Mouse (Mus musculus) ovary, postnatal 36 days (tissue): ENCODE data around the gene Methig1.
"Not testable (repeated sequence)": the region's sequence is repeated elsewhere in the genome, so short reads cannot be mapped to it uniquely, and the experiment has no call there.

Experiments
- DNase-seq: peaks from one replicate; pipeline ENCODE4 v3.0.0; 2022; ENCODE audit warnings: low spot score, mixed read lengths

Methig1 gene

GRCm38 (mm10) chr15:100337847-100338246, 15.1 kb upstream of the Methig1 start:
- DNase-seq = peak; percentile 43

DNA sequence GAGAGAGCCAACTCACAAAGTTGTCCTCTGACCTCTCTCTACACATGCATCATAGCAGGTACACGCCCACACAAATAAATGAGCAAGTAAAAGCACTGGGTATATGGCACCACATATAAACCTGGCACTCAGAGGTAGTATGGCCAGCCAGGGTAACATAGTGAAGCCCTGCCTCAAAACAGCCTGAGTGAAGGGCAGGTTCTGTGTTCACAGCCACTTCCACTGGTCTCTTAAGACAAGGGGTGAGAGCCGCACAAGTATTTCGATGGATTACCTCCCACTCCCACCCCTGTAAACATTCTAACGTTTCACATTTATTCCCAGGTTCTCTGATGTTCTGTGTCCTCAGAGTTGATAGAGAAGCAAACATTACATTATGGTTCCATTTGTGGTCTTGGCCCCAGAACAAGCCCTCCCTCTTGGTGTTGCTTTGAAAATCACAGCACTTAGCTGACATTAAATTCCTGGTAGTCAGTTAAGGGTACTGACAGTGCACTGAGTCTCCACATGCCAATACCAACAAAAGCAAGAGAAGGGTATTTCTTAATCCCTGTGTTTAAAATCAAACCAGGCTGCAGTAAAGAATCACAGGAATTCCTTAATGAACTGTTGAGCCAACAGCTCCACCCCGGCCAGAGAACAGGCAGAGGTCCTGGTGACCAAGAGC, 11.5 kb upstream of the Methig1 start:
- DNase-seq = not testable (repeated sequence)

DNA sequence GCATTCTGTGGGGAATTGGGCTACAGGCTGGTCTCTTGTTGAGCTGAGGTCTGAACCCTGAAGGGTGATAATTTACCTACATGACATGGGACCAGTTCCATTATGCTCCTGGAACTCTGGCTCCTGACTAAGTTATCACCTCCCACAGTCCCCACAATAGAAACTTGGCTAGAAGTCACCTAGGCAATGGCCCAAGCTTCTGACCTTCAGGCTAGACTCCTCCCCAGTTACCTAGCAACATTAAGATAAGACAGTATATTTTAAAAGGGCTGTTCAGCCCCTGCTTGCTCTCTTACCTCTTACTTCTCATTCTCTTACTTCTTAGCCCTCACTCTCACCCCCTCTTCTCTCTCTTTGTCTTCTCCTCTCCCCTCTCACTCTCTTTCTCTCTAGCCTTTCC, 7.5 kb upstream of the Methig1 start:
- no peak for DNase-seq

DNA sequence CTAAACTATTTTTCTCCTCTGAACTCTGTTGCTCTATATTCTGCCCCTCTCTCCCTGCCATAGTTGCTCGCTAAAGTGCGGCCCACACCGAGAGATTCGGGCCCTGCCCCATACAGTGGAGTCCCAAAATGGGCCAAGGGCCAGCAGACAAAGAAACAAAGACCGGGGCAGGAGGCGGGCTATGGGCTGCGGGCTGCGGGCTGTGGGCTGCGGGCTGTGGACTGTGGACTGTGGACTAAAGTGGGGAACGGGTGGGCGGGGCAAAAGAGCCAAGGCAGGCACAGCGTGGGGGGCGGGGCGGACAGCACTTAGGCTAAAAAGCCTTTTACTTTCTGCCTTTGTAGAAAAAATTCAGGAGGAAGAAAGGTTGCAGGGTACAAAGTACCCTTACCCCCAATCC, 6.2 kb upstream of the Methig1 start:
- DNase-seq = no peak

GRCm38 (mm10) chr15:100349496-100349895, 3.5 kb upstream of the Methig1 start:
- no peak for DNase-seq

- no peak for DNase-seq
Measured at GRCm38 (mm10) chr15:100351501-100352060, 1.4 kb upstream of the Methig1 start.

GRCm38 (mm10) chr15:100353399-100353798, 450 bp downstream of the Methig1 start:
- DNase-seq = not testable (repeated sequence)

GRCm38 (mm10) chr15:100355876-100356275, 2.9 kb downstream of the Methig1 start:
- no peak for DNase-seq

DNA sequence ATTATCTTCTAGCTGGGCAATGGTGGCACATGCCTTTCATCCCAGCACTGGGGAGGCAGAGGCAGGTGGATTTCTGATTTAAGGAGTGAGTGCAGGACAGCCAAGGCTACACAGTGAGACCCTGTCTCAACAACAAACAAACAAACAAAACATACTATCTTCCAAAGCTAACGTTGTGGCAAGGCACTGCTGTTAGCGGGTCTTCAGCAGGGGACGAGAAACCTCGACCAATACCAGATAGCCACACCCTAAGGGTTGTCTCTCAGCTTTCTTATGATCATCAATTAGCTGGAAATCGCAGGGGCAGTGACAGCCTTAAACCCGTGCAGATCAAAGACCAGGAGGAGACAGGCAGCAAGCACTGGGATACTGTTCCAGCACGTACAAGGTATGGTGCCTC, 11.3 kb downstream of the Methig1 start, which contains the start of gene Higd1c:
Gene Higd1c (plus strand): TSS at position 301 of the 400 bp plus-strand sequence.
- no peak for DNase-seq

GRCm38 (mm10) chr15:100365967-100366366, 13.0 kb downstream of the Methig1 start:
- DNase-seq = not testable (repeated sequence)

DNA sequence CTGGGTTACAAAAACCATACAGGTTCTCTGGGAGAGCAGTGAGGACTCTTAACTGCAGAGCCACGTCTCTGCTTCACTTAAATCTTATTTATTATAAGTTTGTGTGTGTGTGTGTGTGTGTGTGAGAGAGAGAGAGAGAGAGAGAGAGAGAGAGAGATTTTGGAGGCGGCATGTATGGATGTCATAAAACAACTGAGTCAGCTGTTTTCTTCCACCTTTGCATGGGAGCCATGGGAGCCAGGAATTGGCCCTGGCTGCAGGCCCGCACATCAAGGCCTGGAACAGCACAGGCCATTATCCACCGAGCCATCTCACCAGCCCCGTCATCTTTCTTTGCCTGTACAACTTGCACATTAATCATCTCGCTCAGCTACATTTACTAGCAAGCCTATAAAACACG, 14.2 kb downstream of the Methig1 start:
- DNase-seq = no peak

DNA sequence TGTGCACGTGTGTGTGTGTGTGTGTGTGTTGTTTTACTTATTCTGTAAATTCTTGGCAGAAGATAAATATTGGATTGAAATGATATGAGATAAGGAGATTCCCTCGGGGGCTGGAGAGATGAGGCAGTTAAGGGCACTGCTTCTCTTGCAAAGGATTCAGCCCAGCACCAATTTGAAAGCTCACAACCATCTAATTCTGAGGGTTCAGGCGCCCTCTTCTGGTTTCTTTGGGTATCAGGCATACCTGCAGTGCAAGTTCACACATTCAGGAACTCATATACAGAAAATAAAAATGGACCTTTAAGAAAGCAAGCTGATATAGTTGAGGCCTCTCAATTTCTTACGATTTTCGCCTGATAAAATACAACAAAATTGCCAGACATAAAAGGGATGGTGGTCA, 22.1 kb downstream of the Methig1 start:
- peak; percentile 28 for DNase-seq

- not testable (repeated sequence) for DNase-seq
Measured at GRCm38 (mm10) chr15:100377847-100378505, 25.0 kb downstream of the Methig1 start.

DNA sequence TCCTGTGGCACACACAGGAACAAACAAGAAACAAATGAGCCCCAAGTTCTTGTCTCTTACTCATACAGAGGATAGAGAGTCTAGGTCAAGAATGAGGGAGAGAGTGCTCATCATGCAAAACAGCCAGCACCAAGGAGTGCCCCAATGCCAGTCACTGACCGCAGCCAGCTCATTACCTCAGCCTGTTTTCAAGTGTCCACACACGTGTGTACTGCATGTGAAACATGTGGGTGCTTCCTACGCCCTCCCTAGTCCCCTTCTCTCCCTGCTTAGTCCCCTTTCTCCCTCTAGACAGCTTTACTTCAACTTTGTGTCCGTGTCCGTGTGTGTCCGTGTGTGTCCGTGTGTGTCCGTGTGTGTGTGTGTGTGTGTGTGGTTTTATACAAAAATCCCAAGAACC, 26.7 kb downstream of the Methig1 start:
- no peak for DNase-seq

GRCm38 (mm10) chr15:100380104-100380503, 27.2 kb downstream of the Methig1 start:
- no peak for DNase-seq

- no peak for DNase-seq
Measured at GRCm38 (mm10) chr15:100385705-100386104, 32.8 kb downstream of the Methig1 start.

DNA sequence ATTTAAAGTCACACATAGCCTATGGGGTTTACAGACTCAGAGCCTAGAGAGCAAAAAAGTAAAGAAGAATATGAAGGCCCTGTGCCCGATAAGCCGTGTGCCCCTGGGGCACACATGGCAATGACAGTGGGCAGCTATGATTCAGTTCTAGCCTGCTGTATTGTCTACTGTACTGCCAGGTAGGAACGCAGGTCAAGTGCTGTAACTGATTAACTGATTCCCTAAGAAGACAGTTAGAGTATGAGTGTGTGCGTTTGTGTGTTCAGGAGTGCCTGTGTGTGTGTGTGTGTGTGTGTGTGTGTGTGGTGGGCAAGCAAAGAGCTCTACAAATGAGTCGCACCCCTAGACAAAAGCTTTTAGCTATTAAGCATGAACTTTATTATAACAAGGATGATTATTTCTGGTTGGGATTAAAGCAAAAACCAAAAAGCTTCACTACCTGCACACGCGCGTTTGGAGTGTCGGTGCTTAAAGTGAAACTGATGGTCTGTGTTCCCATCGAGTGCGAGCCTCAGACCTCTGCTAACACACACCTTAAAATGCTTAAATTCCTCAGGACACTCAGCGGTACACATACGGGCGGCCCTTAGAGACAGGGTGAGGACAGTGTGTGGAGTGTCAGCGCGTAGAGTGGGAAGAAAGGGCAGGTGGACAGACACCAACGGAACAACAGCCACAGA, 34.7 kb downstream of the Methig1 start:
- DNase-seq = no peak

DNA sequence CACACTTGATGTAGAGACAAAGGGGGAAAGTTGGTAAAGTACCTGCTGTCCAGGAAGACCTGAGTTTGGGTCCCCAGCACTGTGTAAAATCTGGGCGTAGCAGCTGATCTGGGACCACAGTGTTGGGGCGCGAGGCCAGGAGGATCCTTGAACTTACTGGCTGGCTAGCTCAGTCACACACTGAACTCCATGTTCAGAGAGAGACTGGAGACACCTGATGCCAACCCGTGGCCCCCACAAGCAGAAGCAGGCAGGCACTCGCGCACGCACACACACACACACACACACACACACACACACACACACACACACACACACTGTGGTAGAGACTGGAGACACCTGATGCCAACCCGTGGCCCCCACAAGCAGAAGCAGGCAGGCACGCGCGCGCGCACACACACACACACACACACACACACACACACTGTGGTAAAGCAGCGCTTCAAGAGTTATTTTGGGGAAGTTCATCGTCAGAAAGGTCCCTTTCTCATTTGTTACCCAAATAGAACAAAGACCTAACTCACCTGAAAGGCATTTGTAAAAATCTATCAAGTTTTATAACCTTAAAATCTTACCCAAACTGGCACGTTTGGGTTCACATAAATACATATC, 35.4 kb downstream of the Methig1 start:
- no peak for DNase-seq

DNA sequence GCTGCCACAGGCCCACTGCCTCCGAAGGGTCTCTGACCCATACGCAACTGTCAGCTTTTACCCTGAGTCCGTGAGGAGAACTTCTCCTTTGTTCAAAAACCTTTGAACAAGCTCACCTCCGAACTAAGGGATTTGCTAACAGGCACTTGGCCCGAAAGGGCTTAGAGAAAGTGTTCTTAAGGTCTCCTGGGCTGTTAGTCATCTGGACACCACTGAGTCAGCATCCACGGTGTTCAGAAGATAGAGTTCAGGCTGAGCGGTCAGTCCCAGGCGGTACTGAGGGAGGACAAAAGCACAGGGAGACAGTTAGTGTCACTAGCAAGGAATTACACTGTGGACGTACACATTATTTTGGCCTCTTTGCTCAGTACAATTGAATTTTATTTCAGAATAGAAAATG, 35.9 kb downstream of the Methig1 start:
- no peak for DNase-seq

DNA sequence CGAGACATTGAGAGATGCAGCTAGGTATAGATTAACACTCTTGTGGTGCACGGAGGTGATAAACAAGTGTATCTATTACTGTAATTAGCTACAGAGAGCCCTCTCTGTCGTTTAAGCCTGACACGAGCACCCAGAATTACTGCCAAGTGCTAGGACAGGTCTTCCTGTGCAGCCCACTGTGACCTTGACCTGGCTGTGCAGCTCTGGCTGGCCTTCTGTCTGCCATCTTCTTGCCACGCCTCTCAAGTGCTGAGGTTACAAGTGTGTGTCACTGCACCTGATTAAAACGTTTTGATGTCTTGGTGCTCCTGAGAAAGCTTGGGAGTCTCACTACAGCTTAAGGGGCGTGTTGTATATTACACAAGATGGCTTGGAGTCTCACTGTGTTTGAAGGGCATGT, 38.1 kb downstream of the Methig1 start:
- DNase-seq = no peak

GRCm38 (mm10) chr15:100391599-100391998, 38.6 kb downstream of the Methig1 start:
- no peak for DNase-seq

- DNase-seq = no peak
Measured at GRCm38 (mm10) chr15:100393016-100393415, 40.1 kb downstream of the Methig1 start.
